In the genomic region with DNA sequence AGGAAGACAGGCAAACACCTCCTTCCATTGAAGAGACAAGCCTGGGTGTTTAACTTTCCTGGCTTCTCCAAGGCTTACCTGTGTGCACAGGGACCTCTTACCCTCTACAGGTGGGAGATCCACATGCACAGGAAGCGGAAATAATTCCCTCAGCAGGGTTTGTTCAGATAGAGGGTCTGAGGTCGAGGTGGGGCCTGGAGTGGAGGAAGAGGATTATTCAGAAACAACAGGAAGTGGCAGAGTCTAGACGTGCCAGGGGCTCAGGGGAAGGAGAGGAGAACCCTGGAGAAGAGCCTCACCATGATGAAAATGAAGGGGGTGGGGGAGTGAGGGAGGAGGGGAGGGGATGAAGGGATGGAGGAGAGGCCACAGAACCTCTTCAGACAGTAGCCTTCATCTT, we compare ENCODE assay signal across 16 mouse cellular contexts. TPM values are rescaled to one million over a fixed set of nuclear protein-coding genes. Genes with fewer than 3 reads are reported as not detected.
A peak's percentile ranks its signal among the peaks of the same experiment; 100 is the strongest.
DNase-seq lines count a peak whose midpoint lies in the region; ATAC-seq and TF ChIP-seq lines count a peak whose summit lies in the region.
"Not testable (repeated sequence)": the region's sequence is repeated elsewhere in the genome, so short reads cannot be mapped to it uniquely, and the experiment has no call there.
"Had no signal": no experiment of that assay in that cellular context is flagged by ENCODE, and none has a peak within 500 bp of the region (broad histone marks: within the 10 kb centered on the region; RNA-seq: fewer than 3 reads in every experiment).

No protein-coding gene starts in this region.

- H3K27ac ChIP-seq in thymus, adult 2 months (ENCODE audit: control insufficient read depth, insufficient read depth, low read length): not testable (repeated sequence)

- ATAC-seq in inflammation-experienced regulatory T-cells, adult 6 months: peak; percentile 44

- H3K27me3 ChIP-seq in thymus, adult 2 months (ENCODE audit: control insufficient read depth, insufficient read depth, low read length): not testable (repeated sequence)

- not testable (repeated sequence) for H3K36me3 ChIP-seq in thymus, adult 2 months (ENCODE audit: control insufficient read depth, insufficient read depth, low read length)

- not testable (repeated sequence) for H3K4me1 ChIP-seq in thymus, adult 2 months (replicated peaks; ENCODE audit: control insufficient read depth, insufficient read depth, low read length)

- WGBS in thymus, adult 2 months: 29% methylated on average over 3 of the region's 3 CpGs

- TF ChIP-seq CTCF in thymus, adult 2 months (IDR thresholded peaks at IDR 0.05; ENCODE audit: borderline replicate concordance, control insufficient read depth, extremely low read depth, insufficient read depth, low read length, poor library complexity): not testable (repeated sequence)

- peak; percentile 48 for DNase-seq in T-cell, adult 2 months (ENCODE audit: low spot score)
- peak; percentile 14 for DNase-seq in thymus, adult 2 months
- peak; percentile 31 for DNase-seq in thymus, postnatal 25 days
- peak; percentile 54 for DNase-seq in thymus, postnatal 4 days

- not testable (repeated sequence) for TF ChIP-seq POLR2A in thymus, adult 2 months (IDR thresholded peaks at IDR 0.05; ENCODE audit: control insufficient read depth, extremely low read depth, insufficient read depth, low read length, poor library complexity)

- not testable (repeated sequence) for H3K4me3 ChIP-seq in thymus, adult 2 months (ENCODE audit: control insufficient read depth, insufficient read depth, low read length)

RNA-seq across cellular contexts. Expression of gene Ceacam15, which starts 4.7 kb away (rescaled TPM):
- polyA plus RNA-seq in inflammation-experienced regulatory T-cells, adult 6 months (2017; shearing (Covaris generic)): 1 to 10 TPM in 2 of 3 experiments, not detected in 1; 1.3 TPM
- 0.75 and 0.84 TPM in 2 replicates for polyA plus RNA-seq in thymus, adult 2 months (2012; rRNA removed)
- polyA plus RNA-seq: C2C12; cerebellum, adult 2 months; embryonic facial prominence, embryonic 10.5 days; embryonic facial prominence, embryonic 12.5 days; embryonic facial prominence, embryonic 14.5 days; forebrain, embryonic 11.5 days; forebrain, embryonic 13.5 days; forebrain, embryonic 15.5 days; forebrain, postnatal 0 days; G1E; Patski had no signal

RNA-seq across cellular contexts. Expression of gene Ceacam9, which starts 41.5 kb away (rescaled TPM):
- polyA plus RNA-seq in inflammation-experienced regulatory T-cells, adult 6 months (2017; shearing (Covaris generic)): not detected
- 0.07 TPM in 1 of 2 replicates, not detected in the other for polyA plus RNA-seq in thymus, adult 2 months (2012; rRNA removed)
- polyA plus RNA-seq: C2C12; cerebellum, adult 2 months; embryonic facial prominence, embryonic 10.5 days; embryonic facial prominence, embryonic 12.5 days; embryonic facial prominence, embryonic 14.5 days; forebrain, embryonic 11.5 days; forebrain, embryonic 13.5 days; G1E; Patski had no signal

RNA-seq across cellular contexts. Expression of gene Ap2s1, which starts 58.0 kb away (rescaled TPM):
- 100 to 1,000 TPM in 1 of 3 experiments, 10 to 100 TPM in 2; 62.5 to 127 (median 72.4) TPM for polyA plus RNA-seq in inflammation-experienced regulatory T-cells, adult 6 months (2017; shearing (Covaris generic))
- 418 and 426 TPM in 2 replicates for polyA plus RNA-seq in thymus, adult 2 months (2012; rRNA removed)
